Mouse (Mus musculus): ENCODE measurements around the gene Prom2. TPM values are rescaled to one million over a fixed set of nuclear protein-coding genes. Genes with fewer than 3 reads are reported as not detected.

The Prom2 gene
- total RNA-seq, 1 experiment from 2014 or later, result 1.1 TPM

DNA sequence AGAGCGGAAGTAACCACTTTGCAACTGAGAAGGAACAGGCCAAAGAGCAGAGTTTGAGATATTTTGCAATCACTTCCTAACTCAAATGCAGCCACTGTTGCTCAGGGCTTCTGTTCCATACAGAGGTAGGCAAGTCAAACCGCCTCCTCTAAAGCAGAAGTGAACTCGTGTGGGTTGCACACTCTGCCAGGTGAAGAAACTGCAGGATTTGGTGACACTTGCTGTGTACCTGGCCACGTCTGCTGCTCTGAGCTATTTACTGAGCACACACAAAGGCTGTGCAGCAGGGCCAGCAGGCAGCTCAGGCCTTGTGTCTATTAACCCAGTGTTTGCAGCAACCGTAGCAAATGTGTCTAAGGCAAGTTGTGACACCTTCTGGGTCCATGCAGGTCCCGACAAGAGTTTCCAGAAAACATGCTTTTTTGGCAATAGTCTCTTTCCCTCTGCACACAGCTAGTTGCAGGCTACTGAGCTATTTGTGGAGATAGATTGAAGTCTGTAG is 35.1 kb downstream of the Prom2 start:
- ATAC-seq (replicated peaks in 1 of 2; ENCODE audit: insufficient read depth in 1 of 2, low FRiP score in 2 of 2, low TSS enrichment in 1 of 2, low read depth in 1 of 2, poor library complexity in 2 of 2, severe bottlenecking in 2 of 2), result peak; percentile 23 to 37; a peak in 2 of 4 replicates

DNA sequence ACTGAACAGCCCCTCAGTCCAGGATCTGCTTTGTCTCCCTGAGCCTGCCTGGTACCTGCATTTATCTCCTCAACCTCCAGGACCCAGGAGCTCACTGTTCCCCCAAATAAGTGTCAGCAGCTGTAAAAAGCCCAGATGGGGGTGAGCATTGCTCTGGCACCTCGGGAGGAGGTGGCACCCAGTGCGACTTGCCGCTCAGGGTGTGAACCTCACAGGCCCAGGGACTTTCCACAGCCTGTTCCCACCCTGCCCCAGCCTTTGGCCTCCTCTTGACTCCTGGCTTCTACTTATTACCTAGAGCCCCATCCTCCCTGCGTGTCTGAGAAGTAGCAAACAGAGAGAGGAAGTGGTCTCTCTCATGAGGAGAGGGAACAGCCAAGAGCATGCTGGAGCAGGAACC is 36.1 kb downstream of the Prom2 start:
- ATAC-seq (replicated peaks in 1 of 2; ENCODE audit: insufficient read depth in 1 of 2, low FRiP score in 2 of 2, low TSS enrichment in 1 of 2, low read depth in 1 of 2, poor library complexity in 2 of 2, severe bottlenecking in 2 of 2), result peak; percentile 19 to 23; a peak in 1 of 4 replicates

DNA sequence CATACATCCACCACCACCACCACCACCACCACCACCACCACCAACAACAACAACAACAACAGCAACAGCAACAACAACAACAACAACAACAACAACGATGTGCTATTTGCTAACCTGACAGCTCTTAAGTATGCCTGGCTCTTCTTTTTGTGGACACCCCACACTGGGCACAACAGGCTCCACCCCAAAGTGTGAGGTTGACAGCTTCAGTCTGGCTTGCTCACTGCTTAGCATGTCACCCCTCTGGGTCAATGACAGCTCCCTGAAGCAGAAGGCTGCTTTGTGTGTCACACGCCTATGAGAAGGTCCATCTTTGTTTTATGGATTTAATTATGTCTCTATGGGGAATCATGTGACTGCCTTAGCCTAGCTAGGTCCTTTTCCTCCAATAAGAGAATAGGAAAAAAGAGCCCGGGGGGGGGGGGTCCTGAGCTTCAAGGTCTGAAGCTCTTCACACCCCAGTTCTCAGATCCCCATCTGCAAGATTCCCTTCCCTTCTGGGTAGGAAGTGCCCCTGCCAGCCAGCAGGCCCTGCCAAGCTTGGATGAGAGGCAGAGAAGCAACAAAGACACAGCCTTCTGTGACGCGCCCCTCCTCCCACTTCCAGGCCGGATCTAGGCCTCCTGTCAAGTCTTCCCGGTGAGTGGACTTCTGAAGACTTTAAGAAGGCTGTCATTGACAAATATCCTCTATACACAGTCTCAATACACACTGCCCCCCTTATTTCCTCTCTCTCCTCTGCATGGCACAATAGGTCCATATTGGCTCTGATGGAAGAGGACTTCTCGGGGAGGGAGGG is 37.3 kb downstream of the Prom2 start:
- ATAC-seq (replicated peaks in 1 of 2; ENCODE audit: insufficient read depth in 1 of 2, low FRiP score in 2 of 2, low TSS enrichment in 1 of 2, low read depth in 1 of 2, poor library complexity in 2 of 2, severe bottlenecking in 2 of 2), result no peak

DNA sequence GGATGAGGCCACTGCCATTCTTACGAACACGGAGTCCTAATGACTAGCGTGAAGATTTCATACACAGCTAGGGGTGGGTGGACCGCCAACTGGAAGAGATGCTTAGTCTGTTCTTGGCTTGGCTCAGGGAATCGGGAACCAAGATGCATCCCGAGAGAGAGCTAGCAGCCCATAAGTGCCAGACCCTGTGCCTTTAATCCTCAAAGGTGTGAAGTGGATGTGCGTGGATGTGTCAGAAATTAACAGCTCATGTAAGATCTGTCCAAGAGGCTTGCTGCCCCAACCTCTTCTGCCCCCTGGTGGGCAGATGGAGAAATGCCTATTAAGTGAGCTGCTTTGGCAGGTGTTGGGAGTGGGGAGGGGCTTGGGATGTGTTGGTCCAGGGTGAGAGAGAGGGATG is 40.2 kb downstream of the Prom2 start:
- peak; percentile 32 to 38; a peak in 1 of 4 replicates for ATAC-seq (replicated peaks in 1 of 2; ENCODE audit: insufficient read depth in 1 of 2, low FRiP score in 2 of 2, low TSS enrichment in 1 of 2, low read depth in 1 of 2, poor library complexity in 2 of 2, severe bottlenecking in 2 of 2)

DNA sequence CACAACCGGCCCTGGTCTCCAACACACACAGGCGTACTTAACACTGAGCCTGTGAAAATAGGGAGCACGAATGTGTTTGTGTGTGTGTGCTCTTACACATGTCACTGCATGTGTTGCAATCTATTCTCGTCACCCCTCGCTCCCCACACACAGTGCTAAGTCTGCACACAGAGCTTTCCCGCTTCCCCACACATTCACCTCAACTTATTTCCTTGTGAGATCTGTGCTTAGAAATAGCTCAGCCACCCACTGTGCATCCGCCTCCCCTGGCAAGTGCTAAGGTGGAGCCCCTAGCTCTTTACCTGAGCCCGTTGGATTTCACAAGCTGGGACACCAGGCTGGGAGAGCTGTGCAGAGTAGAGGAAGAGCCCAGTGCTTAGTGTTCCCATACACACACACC is 42.5 kb downstream of the Prom2 start:
- no peak for ATAC-seq (replicated peaks in 1 of 2; ENCODE audit: insufficient read depth in 1 of 2, low FRiP score in 2 of 2, low TSS enrichment in 1 of 2, low read depth in 1 of 2, poor library complexity in 2 of 2, severe bottlenecking in 2 of 2)

DNA sequence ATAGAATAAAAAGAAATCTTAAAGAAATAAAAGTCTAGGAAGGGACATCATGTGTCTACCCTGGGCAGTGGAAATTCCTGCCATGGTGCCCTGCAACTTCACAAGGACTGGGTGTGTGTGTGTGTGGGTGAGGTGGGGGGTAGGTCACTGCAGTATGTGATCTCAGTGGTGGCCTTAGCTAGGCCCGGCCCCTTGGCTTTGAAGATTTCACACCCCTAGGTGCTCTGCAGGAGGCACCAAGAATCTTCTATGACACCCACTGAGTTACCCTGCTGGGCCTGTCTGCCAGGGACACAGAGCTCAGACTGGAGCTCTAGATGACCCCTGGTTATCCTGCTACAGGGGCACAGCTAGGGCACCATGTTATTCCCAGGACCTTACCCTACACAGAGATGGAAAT is 44.9 kb downstream of the Prom2 start:
- no peak for ATAC-seq (replicated peaks in 1 of 2; ENCODE audit: insufficient read depth in 1 of 2, low FRiP score in 2 of 2, low TSS enrichment in 1 of 2, low read depth in 1 of 2, poor library complexity in 2 of 2, severe bottlenecking in 2 of 2)

DNA sequence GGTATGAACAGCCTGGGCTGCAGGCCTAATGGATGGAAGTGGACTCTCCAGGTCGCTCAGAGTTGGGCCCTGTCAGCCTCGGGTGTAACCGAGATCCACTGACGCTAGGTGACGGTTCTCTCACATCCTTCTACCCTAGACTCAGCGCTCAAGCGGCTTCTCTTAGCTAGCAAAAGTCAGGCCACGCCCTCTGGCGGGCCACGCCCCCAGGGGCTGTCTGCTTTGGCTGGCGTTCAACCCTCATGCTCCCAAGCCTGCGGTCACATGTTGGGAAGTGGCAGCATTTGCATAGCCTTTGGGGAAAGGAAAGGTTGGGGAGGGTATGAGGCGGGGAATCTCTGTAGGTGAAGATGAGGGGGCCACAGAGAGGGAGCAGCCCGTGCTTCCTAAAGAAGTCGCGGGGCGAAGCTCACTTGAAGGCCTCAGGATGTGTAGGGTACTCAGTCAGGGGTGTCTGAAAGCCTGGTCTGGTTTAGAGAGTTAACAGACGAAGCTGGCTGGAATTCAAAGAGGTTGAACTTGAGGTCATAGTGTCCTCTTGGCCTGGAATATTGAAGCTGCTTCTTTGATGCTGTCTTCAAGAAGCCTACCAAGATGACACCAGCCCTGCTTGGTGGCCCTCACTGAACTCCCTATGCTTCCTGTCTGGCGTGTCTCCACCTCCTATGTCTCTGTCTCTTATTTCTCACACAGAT is 56.6 kb downstream of the Prom2 start:
- ATAC-seq (replicated peaks in 1 of 2; ENCODE audit: insufficient read depth in 1 of 2, low FRiP score in 2 of 2, low TSS enrichment in 1 of 2, low read depth in 1 of 2, poor library complexity in 2 of 2, severe bottlenecking in 2 of 2), result peak; percentile 43 to 49; a peak in 3 of 4 replicates

DNA sequence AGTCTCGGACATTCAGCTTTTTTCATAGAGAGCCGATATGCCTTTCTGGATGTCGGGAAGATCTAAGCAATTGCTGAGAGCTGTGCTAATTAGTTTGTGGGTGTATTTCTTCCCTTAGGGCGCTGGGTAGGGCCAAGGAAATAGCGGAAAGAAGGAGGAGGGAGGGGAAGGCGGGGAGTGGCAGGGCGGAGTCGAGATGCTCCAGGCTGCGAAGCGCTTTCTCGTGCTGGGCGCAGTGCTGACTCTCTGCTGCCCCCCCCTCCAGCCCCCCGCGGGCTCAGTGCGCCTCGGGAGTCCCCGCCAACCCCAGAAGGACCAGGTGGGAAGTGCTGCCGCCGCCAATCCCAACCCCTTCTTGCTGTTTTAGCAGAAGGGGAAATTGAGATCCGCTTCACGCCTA is 58.3 kb downstream of the Prom2 start:
- no peak for ATAC-seq (replicated peaks in 1 of 2; ENCODE audit: insufficient read depth in 1 of 2, low FRiP score in 2 of 2, low TSS enrichment in 1 of 2, low read depth in 1 of 2, poor library complexity in 2 of 2, severe bottlenecking in 2 of 2)

DNA sequence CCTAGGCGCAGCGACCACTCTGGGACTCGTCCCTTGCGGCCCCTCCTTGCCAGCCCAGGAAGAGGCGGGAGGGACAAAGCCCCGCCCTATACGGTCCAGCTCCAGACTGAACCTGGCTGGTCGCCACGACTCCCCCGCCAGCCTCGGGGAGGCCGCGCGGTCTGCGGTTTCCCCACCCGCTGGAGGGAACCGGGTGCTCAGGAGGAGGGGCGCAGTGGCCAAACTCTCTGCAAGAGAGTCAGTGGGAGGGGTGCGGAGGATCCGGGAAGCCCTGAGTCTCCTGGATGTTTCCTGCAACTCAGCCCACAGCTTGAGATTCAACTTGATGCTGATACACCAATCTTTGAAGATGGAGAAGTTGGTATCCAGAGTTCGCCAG is 58.7 kb downstream of the Prom2 start:
- ATAC-seq (replicated peaks in 1 of 2; ENCODE audit: insufficient read depth in 1 of 2, low FRiP score in 2 of 2, low TSS enrichment in 1 of 2, low read depth in 1 of 2, poor library complexity in 2 of 2, severe bottlenecking in 2 of 2), result peak; percentile 68 to 70

DNA sequence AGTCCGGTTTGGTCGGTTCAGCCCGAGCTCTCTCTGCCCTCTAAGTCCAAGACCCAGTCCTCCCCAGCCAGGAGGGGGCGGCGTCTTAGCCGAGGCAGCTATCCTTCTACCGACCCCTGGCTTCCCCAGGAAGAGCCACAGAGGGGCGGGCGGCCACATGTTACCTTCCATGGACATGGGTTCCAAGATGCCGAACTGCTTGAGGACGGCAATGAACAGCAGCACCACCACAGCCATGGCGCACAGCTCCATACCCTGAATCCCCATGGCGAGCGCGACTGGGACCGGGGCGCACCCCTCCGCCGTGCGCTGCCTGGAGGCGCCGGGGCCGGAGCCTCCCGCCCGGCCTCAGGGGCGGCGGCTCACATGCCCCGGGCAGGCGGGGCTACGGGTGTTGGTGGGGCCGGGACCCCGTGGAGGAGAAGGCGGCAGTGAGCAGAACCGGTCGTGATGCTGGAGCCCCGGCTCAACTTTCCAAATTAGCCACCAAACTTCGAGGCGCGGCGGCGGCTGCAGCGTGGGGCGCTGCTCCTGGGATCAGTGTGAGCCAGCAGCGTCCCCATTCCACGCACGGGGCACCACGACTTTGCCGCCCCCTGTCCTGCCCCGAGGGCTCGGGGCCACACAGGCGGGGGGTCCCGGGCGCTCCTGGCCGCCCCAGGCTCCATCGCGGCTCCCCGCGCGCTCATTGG is 59.3 kb downstream of the Prom2 start:
- ATAC-seq (replicated peaks in 1 of 2; ENCODE audit: insufficient read depth in 1 of 2, low FRiP score in 2 of 2, low TSS enrichment in 1 of 2, low read depth in 1 of 2, poor library complexity in 2 of 2, severe bottlenecking in 2 of 2), result no peak

DNA sequence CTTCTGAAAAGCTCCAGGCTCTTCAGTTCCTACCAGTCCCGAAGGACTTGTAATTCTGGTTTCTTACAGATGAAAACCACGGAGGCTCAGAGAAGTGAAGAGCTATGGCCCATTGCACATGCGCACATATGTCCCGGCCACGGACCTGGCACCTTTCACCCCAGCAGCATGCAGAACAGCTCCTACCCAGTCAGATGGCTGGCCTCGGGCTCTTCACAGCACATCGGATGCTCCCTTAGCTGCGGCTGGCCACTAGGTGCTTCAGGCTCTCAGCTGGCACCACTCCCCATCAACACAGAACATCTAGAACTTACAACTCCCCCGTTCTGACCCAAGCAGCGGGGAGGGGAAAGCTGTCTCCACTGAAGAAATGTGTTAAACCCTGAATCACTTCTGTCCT is 61.5 kb downstream of the Prom2 start:
- no peak for ATAC-seq (replicated peaks in 1 of 2; ENCODE audit: insufficient read depth in 1 of 2, low FRiP score in 2 of 2, low TSS enrichment in 1 of 2, low read depth in 1 of 2, poor library complexity in 2 of 2, severe bottlenecking in 2 of 2)

DNA sequence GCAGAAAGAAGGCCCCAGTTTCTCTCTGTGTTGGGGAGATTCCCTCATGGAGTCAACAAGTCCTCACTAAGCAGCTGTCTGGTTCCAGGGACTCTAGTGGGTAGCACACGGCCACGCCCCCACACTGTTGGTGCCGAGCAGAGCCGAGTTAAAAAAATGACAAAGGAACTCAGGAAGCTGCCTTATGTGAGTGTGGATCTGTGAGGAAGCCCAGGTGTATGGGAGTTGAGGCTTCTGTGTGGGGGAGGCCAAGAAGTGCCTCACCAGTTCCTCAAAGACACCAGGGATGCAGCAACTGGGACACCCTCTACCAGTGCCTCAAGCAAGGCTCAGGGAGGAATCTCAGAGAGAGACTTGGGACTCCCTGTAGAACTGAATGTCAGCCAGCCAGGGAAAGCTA is 62.1 kb downstream of the Prom2 start:
- no peak for ATAC-seq (replicated peaks in 1 of 2; ENCODE audit: insufficient read depth in 1 of 2, low FRiP score in 2 of 2, low TSS enrichment in 1 of 2, low read depth in 1 of 2, poor library complexity in 2 of 2, severe bottlenecking in 2 of 2)

Other genes starting within 250 kb of the Prom2 start
- 246 and 271 TPM in 2 replicates for gene Dusp2, start 205.3 kb downstream of the Prom2 start, total RNA-seq (2017)
- 0.05 and 0.25 TPM in 2 replicates for gene Astl, start 202.8 kb downstream of the Prom2 start, total RNA-seq (2017)
- gene Adra2b, start 178.3 kb downstream of the Prom2 start, total RNA-seq (2017), result 0.45 TPM in 1 of 2 replicates, not detected in the other
- gene Gpat2, start 116.3 kb downstream of the Prom2 start, total RNA-seq (2017), result not detected in 2 replicates
- gene Fahd2a, start 96.9 kb downstream of the Prom2 start, total RNA-seq (2017), result 16.2 and 23.0 TPM in 2 replicates
- gene Kcnip3, start 19.4 kb downstream of the Prom2 start, total RNA-seq (2017), result 4.0 and 4.5 TPM in 2 replicates
- 3.6 and 3.9 TPM in 2 replicates for gene Zfp661, start 45.6 kb upstream of the Prom2 start, total RNA-seq (2017)
- gene Mrps5, start 45.8 kb upstream of the Prom2 start, total RNA-seq (2017), result 103 and 107 TPM in 2 replicates
- gene Mal, start 115.2 kb upstream of the Prom2 start, total RNA-seq (2017), result not detected in 2 replicates
- gene Mall, start 188.5 kb upstream of the Prom2 start, total RNA-seq (2017), result not detected in 2 replicates
- 20.2 and 28.3 TPM in 2 replicates for gene Nphp1, start 247.4 kb upstream of the Prom2 start, total RNA-seq (2017)